Mouse (Mus musculus): ENCODE measurements around the gene Pigf.
"Not testable (repeated sequence)": the region's sequence is repeated elsewhere in the genome, so short reads cannot be mapped to it uniquely, and the experiment has no call there.

Pigf gene

GRCm38 (mm10) chr17:87025269-87025949, at the start of gene Pigf, which contains the start of gene Cript:
Gene Pigf, minus strand, starts transcription at chr17:87025406.
Gene Cript, plus strand, starts transcription at chr17:87025550.
- DNase-seq = peak; percentile 99

- no peak for DNase-seq
Measured at GRCm38 (mm10) chr17:87073470-87073869, 48.3 kb upstream of the Pigf start.

GRCm38 (mm10) chr17:87072766-87073440, 47.7 kb upstream of the Pigf start:
- DNase-seq = no peak

GRCm38 (mm10) chr17:87072183-87072582, 47.0 kb upstream of the Pigf start:
- not testable (repeated sequence) for DNase-seq

GRCm38 (mm10) chr17:87068997-87069396, 43.8 kb upstream of the Pigf start:
- no peak for DNase-seq

GRCm38 (mm10) chr17:87063969-87064368, 38.8 kb upstream of the Pigf start:
- no peak for DNase-seq

DNA sequence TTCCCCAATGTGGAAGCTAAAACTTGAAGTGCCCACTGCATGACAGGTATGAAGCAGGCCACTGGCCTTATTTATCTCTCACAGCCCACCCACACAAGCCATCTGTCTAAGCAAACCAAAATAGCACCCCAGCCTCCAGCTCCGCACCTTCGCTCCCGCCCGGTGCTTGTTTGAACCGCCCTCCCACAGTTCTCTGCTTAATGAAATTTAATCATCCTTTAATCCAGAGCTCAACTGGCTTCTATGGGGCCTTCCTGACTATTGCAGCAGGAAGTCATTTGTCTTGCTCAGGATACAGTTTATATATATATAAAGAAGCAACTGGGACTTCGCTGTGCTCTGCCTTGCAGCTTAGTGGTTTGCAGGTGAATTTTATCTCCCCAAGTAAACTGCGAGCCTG, 38.3 kb upstream of the Pigf start:
- DNase-seq = no peak

DNA sequence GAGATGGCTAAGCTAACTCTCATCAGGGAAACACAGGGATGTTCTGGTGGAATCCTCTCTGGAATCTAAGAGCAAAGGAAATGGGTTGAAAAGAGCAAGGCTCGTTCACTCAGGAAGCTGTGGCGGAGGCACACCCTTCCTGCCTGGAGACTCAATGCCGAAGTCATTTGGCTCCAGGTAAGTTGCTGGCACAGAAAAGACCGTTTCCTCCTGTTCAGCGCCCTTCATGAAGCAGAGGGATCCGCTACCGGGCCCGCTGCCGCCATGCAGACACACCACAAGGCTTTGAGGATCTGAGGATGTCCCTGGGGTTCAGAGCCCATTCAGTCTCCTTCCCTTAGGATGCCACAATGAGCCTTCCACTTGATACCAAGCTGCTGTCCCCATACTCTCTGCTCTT, 37.4 kb upstream of the Pigf start:
- peak; percentile 59 to 68 for DNase-seq

GRCm38 (mm10) chr17:87057486-87058266, 32.5 kb upstream of the Pigf start:
- DNase-seq = no peak

GRCm38 (mm10) chr17:87056761-87057160, 31.6 kb upstream of the Pigf start:
- DNase-seq = no peak

DNA sequence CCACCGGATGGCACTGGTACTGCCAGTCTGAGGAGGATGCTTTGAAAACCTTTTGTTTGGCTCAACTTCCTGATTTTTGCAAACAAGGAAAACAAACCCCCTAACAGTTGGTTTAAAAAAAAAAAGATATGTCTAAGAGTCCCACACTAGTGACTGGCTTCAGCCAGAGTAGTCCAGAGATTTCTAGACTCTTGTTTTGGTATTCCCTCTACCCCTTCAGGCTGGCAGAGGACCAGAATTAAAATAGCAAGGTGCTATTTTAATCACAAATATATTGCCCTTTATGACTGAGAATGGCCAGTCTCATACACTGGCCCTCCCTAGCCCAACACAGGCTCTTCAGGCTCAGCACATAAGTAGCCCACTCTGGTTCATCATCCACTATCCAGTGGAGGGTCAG, 30.5 kb upstream of the Pigf start:
- DNase-seq = peak in 1 of 2 experiments; percentile 43

- peak; percentile 71 to 72 for DNase-seq
Measured at GRCm38 (mm10) chr17:87055051-87055459, 29.8 kb upstream of the Pigf start.

DNA sequence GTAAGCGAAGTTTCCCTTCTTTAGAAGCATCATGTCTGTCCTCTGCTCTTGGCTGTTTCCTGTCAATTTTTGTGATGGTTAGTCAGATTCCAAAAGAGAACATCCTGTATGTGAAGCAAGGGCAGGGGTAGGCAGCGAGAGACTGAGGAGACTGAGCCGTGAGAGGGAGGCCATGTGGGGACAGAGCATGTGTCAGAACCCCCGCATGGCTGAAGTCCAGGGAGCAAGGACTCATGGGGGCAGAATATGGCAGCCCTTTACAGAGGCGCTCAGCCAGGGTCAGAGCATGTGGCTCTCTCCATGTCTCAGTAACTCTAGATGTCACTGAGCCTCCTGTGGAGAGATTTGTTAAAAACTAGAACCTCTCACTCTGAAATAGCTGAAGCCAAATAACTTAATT, 28.7 kb upstream of the Pigf start:
- no peak for DNase-seq

GRCm38 (mm10) chr17:87052432-87052831, 27.2 kb upstream of the Pigf start:
- no peak for DNase-seq

GRCm38 (mm10) chr17:87051652-87052051, 26.4 kb upstream of the Pigf start:
- no peak for DNase-seq

- DNase-seq = peak; percentile 73 to 75
Measured at GRCm38 (mm10) chr17:87050469-87051175, 25.4 kb upstream of the Pigf start.

- no peak for DNase-seq
Measured at GRCm38 (mm10) chr17:87049696-87050095, 24.5 kb upstream of the Pigf start.

GRCm38 (mm10) chr17:87044796-87045195, 19.6 kb upstream of the Pigf start:
- DNase-seq = no peak

GRCm38 (mm10) chr17:87044364-87044763, 19.2 kb upstream of the Pigf start:
- DNase-seq = peak; percentile 94 to 98

DNA sequence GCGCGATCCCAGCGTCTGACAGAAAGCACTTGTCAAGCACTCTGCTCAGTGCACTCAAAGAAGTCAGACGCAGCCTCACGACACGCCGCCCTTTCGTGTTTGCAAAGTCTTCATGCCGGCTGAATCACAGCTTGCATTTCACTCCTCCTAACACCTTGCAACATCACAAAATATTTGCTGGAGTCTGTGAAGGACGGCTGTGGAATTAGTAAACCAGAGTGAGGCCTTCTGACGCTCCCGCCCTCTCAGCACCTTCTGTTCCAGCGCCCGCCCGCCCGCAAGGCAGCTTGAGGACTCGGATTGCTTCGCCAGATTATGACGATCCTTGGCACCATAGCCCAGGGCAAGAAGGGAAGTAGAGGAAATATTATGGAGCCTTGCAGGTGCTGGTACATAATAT, 16.5 kb upstream of the Pigf start:
- DNase-seq = no peak

DNA sequence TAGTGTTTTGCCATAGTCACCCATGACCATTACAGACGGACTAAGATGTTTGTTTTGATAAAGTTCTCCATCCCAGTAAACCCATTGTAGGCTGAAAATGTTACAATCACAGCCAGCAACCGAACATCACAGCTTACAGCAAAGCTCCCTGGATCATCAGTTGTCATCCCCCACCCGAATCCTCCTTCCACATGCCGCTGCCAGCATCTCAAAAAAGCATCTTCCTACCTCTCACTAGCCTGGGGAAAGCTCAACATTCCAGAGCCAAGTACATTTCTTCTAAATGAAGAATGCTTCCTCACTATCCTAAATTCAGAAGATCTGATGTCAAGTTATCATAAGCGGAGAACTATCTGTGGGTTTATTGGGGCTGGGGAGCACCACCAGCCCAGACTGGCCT, 13.3 kb upstream of the Pigf start:
- no peak for DNase-seq

GRCm38 (mm10) chr17:87036141-87037073, 11.2 kb upstream of the Pigf start:
- peak; percentile 24 to 59 for DNase-seq

Data from kidney, postnatal 36 days (tissue).